Mouse (Mus musculus): ENCODE measurements around the gene Gdap1l1. TPM values are rescaled to one million over a fixed set of nuclear protein-coding genes. Genes with fewer than 3 reads are reported as not detected.

The Gdap1l1 gene
- polyA plus RNA-seq, 1 experiment from 2014 or later: 1.1 TPM

DNA sequence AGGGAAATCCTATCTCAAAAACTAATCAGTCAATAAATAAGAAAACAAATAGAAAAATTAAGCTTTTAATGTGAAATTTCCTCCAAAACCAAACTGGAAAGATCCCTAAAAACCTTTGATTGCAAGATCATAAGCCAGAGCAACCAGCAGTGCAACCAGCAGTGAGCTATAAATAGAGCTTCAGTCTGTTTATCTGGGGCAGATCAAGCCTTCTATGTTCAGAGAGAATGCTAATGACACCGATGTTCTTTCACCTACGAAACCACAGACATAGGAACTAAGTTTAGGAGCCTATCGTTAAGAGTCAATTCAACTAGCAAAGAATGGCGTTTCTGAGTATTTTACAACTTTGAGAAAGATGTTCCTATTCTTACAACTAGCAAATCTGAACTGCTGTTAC lies 26.4 kb upstream of the Gdap1l1 start:
- 53% methylated on average over 4 of the region's 4 CpGs for WGBS
- H3K9me3 ChIP-seq: no peaks in the 10 kb centered on the region
- H3K27ac ChIP-seq: no peak overlapping the region
- no peak overlapping the region for H3K4me3 ChIP-seq
- no peaks in the 10 kb centered on the region for H3K27me3 ChIP-seq (ENCODE audit: insufficient read depth, poor library complexity, severe bottlenecking)
- H3K36me3 ChIP-seq: peaks cover 72% of the 10 kb centered on the region
- DNase-seq (ENCODE audit: low spot score): no peak
- H3K4me1 ChIP-seq: peaks cover 4% of the 10 kb centered on the region; the same call in 1 of the 2 replicates

DNA sequence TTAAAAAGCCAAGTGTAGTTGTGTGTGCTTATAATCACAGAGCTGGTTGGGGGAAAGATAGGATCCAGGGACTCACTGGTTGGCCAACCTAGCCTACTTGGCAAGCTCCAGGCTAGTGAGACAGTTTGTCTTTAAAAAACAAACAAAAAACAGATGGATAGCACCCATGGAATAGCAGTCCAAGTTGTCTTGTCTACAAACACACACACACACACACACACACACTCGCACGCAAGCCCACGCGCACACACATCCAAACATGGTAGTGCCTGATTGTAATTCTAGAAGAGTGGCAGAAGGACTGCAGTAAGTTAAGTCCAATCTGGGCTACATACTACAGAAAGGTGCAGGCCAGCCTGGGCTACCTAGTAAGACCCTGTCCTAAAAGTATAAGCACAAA lies 25.9 kb upstream of the Gdap1l1 start:
- 95% methylated on average over 4 of the region's 4 CpGs for WGBS
- H3K9me3 ChIP-seq: no peaks in the 10 kb centered on the region
- H3K27me3 ChIP-seq (ENCODE audit: insufficient read depth, poor library complexity, severe bottlenecking): no peaks in the 10 kb centered on the region
- peaks cover 67% of the 10 kb centered on the region for H3K36me3 ChIP-seq
- no peak overlapping the region for H3K4me3 ChIP-seq
- DNase-seq (ENCODE audit: low spot score): peak; percentile 53
- H3K4me1 ChIP-seq: peaks cover 5% of the 10 kb centered on the region; the same call in 1 of the 2 replicates
- H3K27ac ChIP-seq: no peak overlapping the region

DNA sequence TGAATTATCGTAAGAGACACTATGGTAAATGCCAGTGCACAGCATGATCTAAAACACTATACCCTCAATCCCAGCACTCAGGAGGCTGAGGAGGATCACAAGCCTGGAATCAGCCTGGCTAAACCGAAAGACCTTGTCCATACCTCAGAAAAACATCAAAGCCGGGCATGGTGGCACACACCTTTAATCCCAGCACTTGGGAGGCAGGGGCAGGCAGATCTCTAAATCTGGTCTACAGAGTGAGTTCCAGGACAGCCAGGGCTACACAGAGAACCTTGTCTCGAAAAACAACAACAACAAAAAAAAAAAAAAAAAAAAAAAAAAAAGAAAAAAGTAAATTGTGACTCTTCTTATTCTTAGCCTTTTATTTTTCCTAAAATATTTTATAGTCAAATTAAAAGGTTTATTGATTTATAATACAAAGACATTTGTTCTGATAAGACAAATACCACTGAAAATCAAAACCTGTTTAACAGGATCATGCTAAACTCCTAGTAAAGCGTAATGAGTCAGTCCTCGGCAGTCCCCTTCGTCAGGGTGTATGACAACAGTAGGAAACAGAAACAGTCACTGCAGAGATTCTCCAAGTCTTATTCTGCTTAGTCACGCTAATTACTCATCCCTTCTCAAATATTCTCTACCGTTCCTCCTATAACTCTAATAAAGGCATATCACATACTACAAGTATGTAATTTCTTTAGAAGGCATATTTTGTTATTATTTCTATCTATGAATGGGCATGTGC lies 25.3 kb upstream of the Gdap1l1 start:
- no peak overlapping the region for H3K27ac ChIP-seq
- 91% methylated on average over 9 of the region's 9 CpGs for WGBS
- H3K9me3 ChIP-seq: no peaks in the 10 kb centered on the region
- no peak overlapping the region for H3K4me3 ChIP-seq
- H3K27me3 ChIP-seq (ENCODE audit: insufficient read depth, poor library complexity, severe bottlenecking): no peaks in the 10 kb centered on the region
- H3K36me3 ChIP-seq: peaks cover 63% of the 10 kb centered on the region
- peaks cover 11% of the 10 kb centered on the region for H3K4me1 ChIP-seq
- peak; percentile 52 for DNase-seq (ENCODE audit: low spot score)

DNA sequence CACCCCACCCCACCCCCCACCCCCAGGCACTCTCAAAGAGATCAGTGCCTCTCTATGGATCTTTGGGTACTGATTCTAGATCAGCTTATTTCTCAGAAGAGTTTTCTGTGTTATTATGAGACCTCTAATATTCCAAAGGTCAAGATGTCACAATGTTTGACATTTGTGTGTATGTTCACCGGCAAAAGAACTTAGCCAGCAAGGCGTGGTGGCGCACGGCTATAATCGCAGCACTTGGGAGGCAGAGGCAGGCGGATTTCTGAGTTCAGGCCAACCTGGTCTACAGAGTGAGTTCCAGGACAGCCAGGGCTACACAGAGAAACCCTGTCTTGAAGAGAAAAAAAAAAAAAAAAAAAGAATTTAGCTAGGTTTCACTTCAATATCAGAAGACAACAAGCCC lies 21.2 kb upstream of the Gdap1l1 start:
- DNase-seq (ENCODE audit: low spot score): no peak
- H3K27me3 ChIP-seq (ENCODE audit: insufficient read depth, poor library complexity, severe bottlenecking): no peaks in the 10 kb centered on the region
- 89% methylated on average over 6 of the region's 6 CpGs for WGBS
- H3K4me3 ChIP-seq: no peak overlapping the region
- H3K4me1 ChIP-seq: peaks cover 18% of the 10 kb centered on the region
- peaks cover 23% of the 10 kb centered on the region for H3K36me3 ChIP-seq
- H3K9me3 ChIP-seq: no peaks in the 10 kb centered on the region
- no peak overlapping the region for H3K27ac ChIP-seq

DNA sequence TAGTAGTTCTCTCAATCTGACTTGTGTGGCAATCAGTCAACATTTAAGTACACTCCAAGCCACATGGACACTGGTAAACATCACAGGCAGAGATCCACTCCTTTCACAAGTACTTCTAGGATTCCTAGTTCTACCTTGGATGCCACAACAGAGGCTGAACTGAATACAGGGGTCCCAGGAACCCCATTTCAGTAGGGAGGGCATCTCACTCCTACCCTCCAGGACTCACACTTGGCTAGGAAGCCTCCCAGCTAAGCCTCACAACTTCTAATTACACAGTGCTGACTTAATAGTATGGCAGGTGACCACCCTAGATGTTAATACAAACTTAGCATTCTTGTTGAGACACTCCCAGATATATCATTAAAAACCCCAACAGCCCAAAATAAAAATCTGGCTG lies 20.4 kb upstream of the Gdap1l1 start:
- peaks cover 18% of the 10 kb centered on the region for H3K36me3 ChIP-seq
- H3K9me3 ChIP-seq: no peaks in the 10 kb centered on the region
- peak; percentile 64 for DNase-seq (ENCODE audit: low spot score)
- no peaks in the 10 kb centered on the region for H3K27me3 ChIP-seq (ENCODE audit: insufficient read depth, poor library complexity, severe bottlenecking)
- peaks cover 16% of the 10 kb centered on the region for H3K4me1 ChIP-seq
- H3K4me3 ChIP-seq: peak overlapping the region; percentile 98
- H3K27ac ChIP-seq: no peak overlapping the region

DNA sequence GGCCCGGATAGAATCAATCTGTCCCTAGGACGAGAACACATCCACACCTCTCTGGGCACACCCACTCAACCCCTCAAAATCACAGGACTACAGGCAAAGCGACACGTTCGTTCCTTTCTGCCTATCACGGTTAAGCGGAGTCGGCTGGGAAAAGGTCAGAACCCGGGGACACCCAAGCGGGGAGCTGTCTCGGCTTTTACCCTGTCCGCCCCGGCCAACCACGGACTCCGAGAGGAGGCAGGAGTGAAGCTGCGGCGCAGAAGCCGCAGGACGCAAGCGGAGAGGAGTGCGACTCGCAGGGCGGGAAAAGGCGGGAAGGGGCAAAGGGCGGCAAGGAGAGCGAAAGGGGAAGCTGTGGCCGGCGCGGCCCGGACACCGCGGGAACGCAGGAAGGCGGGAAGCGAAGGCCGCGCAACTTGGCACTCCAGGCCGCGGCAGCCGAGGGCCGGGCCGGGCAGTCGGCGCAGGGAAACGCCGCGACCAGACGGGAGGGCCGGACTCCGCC lies 19.4 kb upstream of the Gdap1l1 start:
- H3K36me3 ChIP-seq: peaks cover 9% of the 10 kb centered on the region
- under 1% methylated on average over 49 of the region's 50 CpGs for WGBS
- no peaks in the 10 kb centered on the region for H3K9me3 ChIP-seq
- peak; percentile 86 for DNase-seq (ENCODE audit: low spot score)
- peak overlapping the region; percentile 92 for H3K27ac ChIP-seq
- peaks cover 16% of the 10 kb centered on the region for H3K4me1 ChIP-seq
- H3K4me3 ChIP-seq: peak overlapping the region; percentile 98
- H3K27me3 ChIP-seq (ENCODE audit: insufficient read depth, poor library complexity, severe bottlenecking): no peaks in the 10 kb centered on the region

DNA sequence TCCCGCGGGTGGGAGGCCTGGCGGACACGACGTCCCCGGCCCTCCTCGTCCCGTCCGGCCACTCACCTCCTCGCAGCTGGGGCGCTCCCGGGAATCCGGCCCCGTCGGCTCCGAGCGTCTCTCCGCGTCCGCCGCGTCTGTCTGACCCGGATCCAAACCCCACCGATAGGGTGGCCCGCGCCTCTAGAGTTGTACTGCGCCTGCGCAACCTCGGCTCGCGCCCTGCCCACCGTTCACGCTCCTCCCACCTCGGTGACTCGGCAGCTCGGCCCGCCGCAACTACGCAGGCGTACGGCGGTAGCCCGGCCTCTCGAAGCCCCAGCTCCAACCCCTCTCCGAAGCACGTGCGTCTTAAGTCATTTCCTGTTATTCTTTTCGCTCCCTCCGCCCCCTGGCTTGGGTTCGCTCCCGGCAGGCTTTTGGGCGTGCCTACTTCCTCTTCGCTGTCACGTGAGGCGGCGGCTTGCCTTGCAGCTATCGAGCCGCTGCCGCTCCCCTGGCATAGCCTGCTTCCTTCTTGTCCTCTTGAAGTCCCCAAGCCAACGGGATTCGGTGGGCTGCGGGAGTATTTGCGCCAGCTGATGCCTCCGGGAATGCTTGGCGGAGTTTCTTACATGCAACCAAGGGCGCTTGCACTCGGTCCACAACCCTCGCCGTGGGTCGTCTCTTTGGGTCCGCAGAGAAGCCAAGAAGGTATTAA lies 18.8 kb upstream of the Gdap1l1 start:
- WGBS: under 1% methylated on average over 71 of the region's 71 CpGs
- H3K27me3 ChIP-seq (ENCODE audit: insufficient read depth, poor library complexity, severe bottlenecking): no peaks in the 10 kb centered on the region
- no peaks in the 10 kb centered on the region for H3K9me3 ChIP-seq
- peak; percentile 100 for DNase-seq (ENCODE audit: low spot score)
- peaks cover 16% of the 10 kb centered on the region for H3K4me1 ChIP-seq
- peak overlapping the region; percentile 92 for H3K27ac ChIP-seq
- H3K4me3 ChIP-seq: peak overlapping the region; percentile 98
- peaks cover 5% of the 10 kb centered on the region for H3K36me3 ChIP-seq

DNA sequence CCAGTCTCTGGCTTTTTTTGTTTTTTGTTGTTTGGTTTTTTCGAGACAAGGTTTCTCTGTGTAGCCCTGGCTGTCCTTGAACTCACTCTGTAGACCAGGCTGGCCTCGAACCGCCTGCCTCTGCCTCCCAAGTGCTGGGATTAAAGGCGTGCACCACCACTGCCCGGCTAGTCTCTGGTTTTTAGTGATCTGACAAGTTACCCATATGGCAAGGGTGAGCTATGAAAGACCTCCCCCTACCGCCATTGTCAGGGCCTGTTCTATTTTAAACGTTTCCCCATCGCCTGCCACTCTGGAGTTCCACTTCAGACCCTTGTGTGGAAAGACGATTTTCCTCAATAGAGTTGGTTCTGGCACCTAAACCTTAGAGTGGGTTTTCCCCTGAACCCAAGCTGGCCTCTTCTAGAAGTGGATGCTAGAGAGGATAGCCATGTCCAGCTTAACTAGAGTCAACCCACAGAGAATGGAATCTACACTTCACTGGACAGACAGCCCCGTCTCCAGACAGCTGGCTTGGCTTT lies 17.9 kb upstream of the Gdap1l1 start:
- peak overlapping the region; percentile 92 for H3K27ac ChIP-seq
- no peaks in the 10 kb centered on the region for H3K36me3 ChIP-seq
- peaks cover 16% of the 10 kb centered on the region for H3K4me1 ChIP-seq
- 19% methylated on average over 10 of the region's 10 CpGs for WGBS
- H3K27me3 ChIP-seq (ENCODE audit: insufficient read depth, poor library complexity, severe bottlenecking): no peaks in the 10 kb centered on the region
- peak; percentile 77 for DNase-seq (ENCODE audit: low spot score)
- peak overlapping the region; percentile 98 for H3K4me3 ChIP-seq
- no peaks in the 10 kb centered on the region for H3K9me3 ChIP-seq

DNA sequence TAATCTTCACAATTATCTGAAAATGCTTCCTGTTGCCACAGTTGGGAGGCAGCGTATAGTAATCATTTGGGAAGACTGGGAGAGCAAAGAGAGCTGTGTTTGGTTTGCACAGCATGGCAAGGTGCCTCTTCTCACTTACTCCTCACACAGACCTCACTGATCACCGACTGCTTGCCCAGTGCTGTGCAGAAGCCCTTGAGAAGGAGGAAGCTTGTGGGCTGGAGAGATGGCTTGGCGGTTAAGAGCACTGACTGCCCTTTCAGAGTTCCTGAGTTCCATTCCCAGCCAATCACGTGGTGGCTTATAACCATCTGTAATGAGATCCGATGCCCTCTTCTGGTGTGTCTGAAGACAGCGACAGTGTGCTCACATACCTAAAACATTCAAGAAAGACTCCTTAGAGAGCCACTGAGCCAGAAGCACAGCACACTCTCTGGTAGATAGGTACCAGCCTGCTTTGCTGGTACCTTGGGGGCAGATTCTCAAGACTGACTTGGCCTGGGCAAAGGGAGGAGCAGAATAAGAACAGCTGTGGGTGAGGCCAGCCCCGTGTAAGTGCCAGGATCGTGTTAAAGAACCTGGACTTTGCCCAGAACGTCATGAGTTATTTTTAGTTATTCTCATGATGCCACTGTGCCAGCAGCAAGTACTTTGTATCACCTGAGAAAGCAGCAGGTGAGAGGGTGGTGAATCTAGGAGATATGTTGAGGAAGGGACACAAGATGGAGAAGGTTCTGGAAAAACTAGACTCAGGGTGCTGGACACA lies 15.2 kb upstream of the Gdap1l1 start:
- no peak overlapping the region for H3K4me3 ChIP-seq
- peak; percentile 72 for DNase-seq (ENCODE audit: low spot score)
- WGBS: 78% methylated on average over 9 of the region's 9 CpGs

DNA sequence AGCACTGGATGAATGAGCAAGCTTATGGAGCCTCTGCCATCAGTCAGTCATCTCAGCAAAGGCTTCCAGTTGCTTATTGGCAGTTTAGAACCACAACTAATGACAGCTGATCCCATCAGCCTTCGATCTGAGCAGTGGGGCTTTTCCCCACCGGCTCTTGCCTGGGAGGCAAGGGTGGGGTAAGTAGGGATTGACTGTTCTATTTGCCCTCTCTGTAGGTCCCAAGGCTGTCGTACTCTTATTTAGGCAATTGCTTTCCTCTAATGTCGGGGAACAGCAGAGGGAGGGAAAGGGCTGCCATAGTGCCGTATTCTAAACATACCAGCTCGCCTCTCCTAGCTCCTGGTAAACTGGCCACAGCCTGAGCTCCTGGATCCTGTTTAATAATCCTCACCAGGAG lies 13.7 kb upstream of the Gdap1l1 start, which contains the start of gene Oser1:
Oser1 (minus strand) TSS at position 101 of the 400 bp plus-strand sequence.
- DNase-seq (ENCODE audit: low spot score): no peak
- WGBS: 79% methylated on average over 6 of the region's 6 CpGs
- Histone ChIP-seq H3K36me3 (no peaks in the 10 kb centered on the region), H3K27me3 (ENCODE audit: insufficient read depth, poor library complexity, severe bottlenecking) (no peaks in the 10 kb centered on the region), H3K27ac (no peak within 1 kb of the TSS), H3K9me3 (no peaks in the 10 kb centered on the region), H3K4me3 (no peak within 1 kb of the TSS), H3K4me1 (peaks cover 6% of the 10 kb centered on the region)

More for the DNA sequence above, 15.2 kb upstream of the Gdap1l1 start:
- Histone ChIP-seq H3K4me1 (peaks cover 9% of the 10 kb centered on the region), H3K27ac (no peak overlapping the region), H3K36me3 (no peaks in the 10 kb centered on the region), H3K9me3 (no peaks in the 10 kb centered on the region), H3K27me3 (ENCODE audit: insufficient read depth, poor library complexity, severe bottlenecking) (no peaks in the 10 kb centered on the region)

DNA sequence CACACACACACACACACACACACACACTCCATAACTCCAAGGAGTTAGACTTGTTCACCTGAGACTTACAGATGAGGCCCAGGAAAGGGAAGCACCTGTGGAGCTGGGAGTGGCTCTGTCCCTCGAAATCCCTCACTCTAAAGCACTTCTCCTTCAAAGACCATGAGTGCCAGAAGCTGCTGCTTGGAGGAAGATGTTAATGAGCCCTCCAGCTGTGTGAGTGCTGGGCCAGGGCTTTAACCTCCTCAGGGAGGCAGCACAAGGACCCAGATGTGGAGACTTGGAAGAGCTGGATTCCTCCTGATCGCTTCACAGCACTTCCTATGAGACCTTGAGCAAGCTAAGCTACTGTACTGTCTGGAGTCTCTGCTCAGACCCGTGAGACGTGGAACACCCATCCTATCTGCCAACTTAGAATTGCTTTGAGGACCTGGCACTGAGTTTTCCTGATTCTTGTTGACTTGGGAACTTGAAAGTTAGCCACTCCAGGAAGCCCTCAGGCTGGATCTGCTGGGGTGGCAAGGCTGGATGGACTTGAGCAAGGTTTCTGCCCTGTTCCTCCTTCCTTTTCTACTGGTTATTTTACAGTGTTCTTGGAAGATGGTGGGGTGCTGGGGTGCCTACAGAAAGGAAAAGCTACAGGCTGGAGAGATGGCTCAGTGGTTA lies 9.8 kb upstream of the Gdap1l1 start:
- H3K36me3 ChIP-seq: no peaks in the 10 kb centered on the region
- no peaks in the 10 kb centered on the region for H3K9me3 ChIP-seq
- H3K4me1 ChIP-seq: no peaks in the 10 kb centered on the region
- no peak overlapping the region for H3K4me3 ChIP-seq
- DNase-seq (ENCODE audit: low spot score): no peak
- 32% methylated on average over 4 of the region's 4 CpGs for WGBS
- H3K27ac ChIP-seq: no peak overlapping the region
- H3K27me3 ChIP-seq (ENCODE audit: insufficient read depth, poor library complexity, severe bottlenecking): no peaks in the 10 kb centered on the region

DNA sequence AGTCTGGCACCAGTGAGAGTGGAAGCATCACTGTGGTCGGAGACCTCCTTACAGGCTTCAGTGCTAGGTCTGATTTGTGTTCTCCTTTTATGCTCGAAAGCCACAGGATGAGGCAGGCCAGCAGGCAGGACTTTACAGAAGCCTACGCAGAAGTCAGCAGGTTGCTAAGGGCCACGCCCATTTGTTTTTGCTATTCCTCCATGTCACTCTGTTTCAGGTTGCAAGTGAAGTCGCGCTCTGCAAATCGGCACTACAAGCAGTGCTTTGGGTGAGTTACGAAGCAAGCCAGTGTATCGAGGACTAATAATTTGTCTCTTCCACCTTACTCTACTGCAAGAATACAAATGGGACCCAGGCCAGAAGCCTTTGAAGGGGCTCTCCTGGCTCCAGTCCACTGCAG lies 7.0 kb upstream of the Gdap1l1 start:
- Histone ChIP-seq H3K27ac (no peak overlapping the region), H3K4me3 (no peak overlapping the region), H3K36me3 (no peaks in the 10 kb centered on the region), H3K9me3 (no peaks in the 10 kb centered on the region), H3K4me1 (no peaks in the 10 kb centered on the region), H3K27me3 (ENCODE audit: insufficient read depth, poor library complexity, severe bottlenecking) (no peaks in the 10 kb centered on the region)
- 83% methylated on average over 9 of the region's 9 CpGs for WGBS
- DNase-seq (ENCODE audit: low spot score): peak; percentile 58

Measured in heart, embryonic 10.5 days (tissue).